Mouse (Mus musculus): ENCODE results near the gene Rgl1.

DNA sequence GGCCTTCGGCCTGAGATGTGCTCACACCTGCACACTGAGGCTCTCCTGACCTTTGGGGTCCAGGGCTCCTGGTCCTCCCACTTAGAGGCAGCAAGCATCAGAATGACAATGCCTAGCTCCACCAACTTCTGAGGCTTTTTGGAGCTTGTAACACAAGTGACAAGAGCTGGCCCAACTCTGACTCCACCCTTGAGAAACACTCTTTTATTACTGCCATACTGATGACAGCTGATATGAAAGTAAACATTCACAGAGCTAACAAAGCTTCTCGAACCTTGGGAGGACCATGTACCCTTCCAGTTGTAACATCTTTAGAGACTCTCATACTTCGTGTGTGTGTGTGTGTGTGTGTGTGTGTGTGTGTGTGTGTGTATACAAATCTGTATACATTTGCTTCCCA is 40.1 kb downstream of the Rgl1 start:
- no peak for TF ChIP-seq POLR2A (IDR thresholded peaks at IDR 0.05; ENCODE audit: control insufficient read depth, low read depth, low read length)
- TF ChIP-seq CTCF (IDR thresholded peaks at IDR 0.05; ENCODE audit: control insufficient read depth, insufficient read depth, insufficient replicate concordance, low read depth, low read length): no peak
